Mouse (Mus musculus) kidney, adult 18-20 months (tissue): ENCODE measurements at regions not wholly inside any gene's neighbourhood (a gene's known extent, or its start where the extent isn't known, plus 50 kb on each side); places are given as distances from the start of the nearest gene placed in this dataset.

Experiments used
- DNase-seq: peaks from one replicate; pipeline ENCODE4 v3.0.0; 2021

- no peak for DNase-seq
Observed at GRCm38 (mm10) chr13:107362806-107363687, 341.1 kb upstream of the Kif2a start.

- DNase-seq, result no peak
Observed at GRCm38 (mm10) chr13:107340802-107341364, 319.0 kb upstream of the Kif2a start.

GRCm38 (mm10) chr13:107338111-107338510 lies 316.2 kb upstream of the Kif2a start:
- DNase-seq, result no peak

GRCm38 (mm10) chr13:107337111-107337510 lies 315.2 kb upstream of the Kif2a start:
- no peak for DNase-seq

GRCm38 (mm10) chr13:107329348-107329747 lies 307.4 kb upstream of the Kif2a start:
- no peak for DNase-seq

- DNase-seq, result peak; percentile 70
Observed at GRCm38 (mm10) chr13:107325707-107326495, 304.0 kb upstream of the Kif2a start.

GRCm38 (mm10) chr13:107314746-107315145 lies 292.8 kb upstream of the Kif2a start:
- DNase-seq, result no peak

- no peak for DNase-seq
Observed at GRCm38 (mm10) chr13:107308958-107309639, 287.2 kb upstream of the Kif2a start.

- DNase-seq, result no peak
Observed at GRCm38 (mm10) chr13:107308404-107308803, 286.5 kb upstream of the Kif2a start.

- DNase-seq, result no peak
Observed at GRCm38 (mm10) chr13:107306958-107307357, 285.0 kb upstream of the Kif2a start.

GRCm38 (mm10) chr13:107306232-107306631 lies 284.3 kb upstream of the Kif2a start:
- no peak for DNase-seq

GRCm38 (mm10) chr13:107305738-107306137 lies 283.8 kb upstream of the Kif2a start:
- no peak for DNase-seq

GRCm38 (mm10) chr13:107303878-107304277 lies 282.0 kb upstream of the Kif2a start:
- DNase-seq, result no peak

- no peak for DNase-seq
Observed at GRCm38 (mm10) chr13:107303322-107303721, 281.4 kb upstream of the Kif2a start.

- no peak for DNase-seq
Observed at GRCm38 (mm10) chr13:107300792-107301191, 278.9 kb upstream of the Kif2a start.

- DNase-seq, result no peak
Observed at GRCm38 (mm10) chr13:107264581-107264980, 242.7 kb upstream of the Kif2a start.

- no peak for DNase-seq
Observed at GRCm38 (mm10) chr13:107261479-107262050, 239.6 kb upstream of the Kif2a start.

- no peak for DNase-seq
Observed at GRCm38 (mm10) chr13:107260274-107260673, 238.3 kb upstream of the Kif2a start.

- no peak for DNase-seq
Observed at GRCm38 (mm10) chr13:107247792-107248505, 226.0 kb upstream of the Kif2a start.

GRCm38 (mm10) chr13:107246956-107247751 lies 225.2 kb upstream of the Kif2a start:
- DNase-seq, result no peak

GRCm38 (mm10) chr13:107244173-107244572 lies 222.2 kb upstream of the Kif2a start:
- DNase-seq, result no peak
